Mouse (Mus musculus): Measurements from ENCODE around the gene Ephb6.

Ephb6 gene

DNA sequence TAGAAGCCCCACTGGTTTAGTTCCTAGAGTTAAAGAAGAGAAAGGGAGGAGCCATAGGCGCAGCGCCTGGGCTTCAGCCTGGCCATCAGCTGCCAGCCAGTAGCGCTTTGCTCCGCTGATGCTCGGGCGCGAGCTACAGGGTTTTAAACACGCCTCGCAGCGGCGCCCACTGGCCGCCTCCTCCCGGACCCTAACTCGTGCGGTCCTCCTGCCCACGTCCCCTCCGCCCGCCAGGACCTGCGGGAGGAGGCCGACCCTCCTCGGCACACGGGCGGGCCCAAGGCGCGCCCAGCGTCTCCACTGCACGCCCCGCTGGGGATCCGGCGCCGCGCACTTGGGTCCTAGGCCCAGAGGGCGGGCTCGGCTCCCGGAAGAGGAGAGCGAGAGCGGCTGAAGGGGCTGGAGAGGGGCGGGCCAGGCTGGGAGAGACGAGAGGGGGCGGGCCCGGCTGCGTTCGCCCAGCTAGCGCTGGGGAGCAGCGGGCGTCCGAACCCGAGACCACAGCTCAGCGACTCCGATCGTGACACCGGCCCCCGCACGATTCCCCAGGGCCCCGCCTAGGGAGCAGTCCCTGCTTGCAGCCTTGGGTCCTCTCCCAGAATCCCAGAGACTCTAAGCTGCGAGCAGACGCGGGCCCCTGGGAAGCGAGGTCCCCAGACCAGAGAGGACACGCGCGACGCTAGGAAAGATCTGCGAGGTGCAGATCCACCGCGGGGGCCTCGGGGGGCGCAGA lies at the start of gene Ephb6:
Gene Ephb6 (plus strand): TSS at position 422 of the 733 bp plus-strand sequence.
- TF ChIP-seq GATA4 (IDR thresholded peaks at IDR 0.05; ENCODE audit: insufficient replicate concordance, low read length): no peak

DNA sequence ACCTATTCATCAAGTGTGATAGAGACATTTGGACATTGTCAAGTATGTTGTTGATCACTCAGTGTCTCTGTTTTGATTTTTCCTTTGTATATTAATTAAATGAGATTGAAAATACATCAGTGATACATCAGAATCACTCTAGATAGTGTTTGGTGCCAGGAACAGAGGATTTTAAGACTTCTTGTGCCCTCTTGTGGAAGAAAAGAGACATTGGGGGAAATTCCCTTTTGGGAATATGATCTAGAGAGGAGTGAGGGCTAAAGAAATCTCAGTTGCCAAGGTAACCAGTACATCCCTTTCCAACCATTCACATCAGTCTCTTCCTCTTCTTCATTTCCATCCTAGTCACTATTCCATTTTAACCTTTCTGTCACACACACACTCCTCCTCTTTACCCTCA lies 48.9 kb upstream of the Ephb6 start:
- no peak for TF ChIP-seq GATA4 (IDR thresholded peaks at IDR 0.05; ENCODE audit: insufficient replicate concordance, low read length)

DNA sequence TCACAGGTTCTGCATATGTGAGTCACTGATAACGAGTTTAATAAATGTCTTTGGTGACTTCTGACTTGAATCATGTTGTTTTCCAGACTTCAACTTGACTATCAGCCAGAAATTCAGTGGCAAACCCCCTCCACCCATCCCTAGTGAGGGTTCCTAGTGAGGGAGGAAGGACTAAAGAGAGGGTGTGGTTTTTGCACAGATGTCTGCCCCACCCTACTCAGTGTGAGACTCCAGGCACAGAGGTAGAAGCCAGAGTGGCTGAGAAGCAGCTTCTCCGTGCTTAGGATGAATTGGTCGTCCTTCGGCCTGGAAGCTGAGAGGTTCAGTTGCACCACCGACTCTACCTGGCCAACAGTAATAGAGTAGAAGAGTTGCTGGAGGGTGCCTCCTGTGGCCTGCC lies 47.8 kb upstream of the Ephb6 start:
- TF ChIP-seq GATA4 (IDR thresholded peaks at IDR 0.05; ENCODE audit: insufficient replicate concordance, low read length): no peak

DNA sequence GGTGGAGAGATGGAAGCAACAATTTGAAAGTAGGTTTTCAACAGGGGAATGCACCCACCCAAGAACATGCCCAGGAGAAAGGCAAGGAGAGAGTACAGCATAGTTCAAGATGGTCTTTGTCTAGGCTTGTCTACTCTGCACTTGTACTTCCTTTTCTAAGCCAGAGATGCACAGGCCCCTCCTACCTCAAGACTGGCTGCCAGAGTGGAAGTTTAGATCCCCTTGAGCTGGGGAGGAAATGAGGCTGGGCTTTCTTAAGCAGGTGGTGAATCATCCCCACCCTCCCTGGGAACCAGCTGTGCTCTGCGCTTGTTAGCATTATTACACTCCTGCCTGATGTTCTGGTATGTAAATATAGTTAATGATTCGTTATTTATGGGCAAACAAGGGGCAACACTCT lies 47.0 kb upstream of the Ephb6 start:
- no peak for TF ChIP-seq GATA4 (IDR thresholded peaks at IDR 0.05; ENCODE audit: insufficient replicate concordance, low read length)

DNA sequence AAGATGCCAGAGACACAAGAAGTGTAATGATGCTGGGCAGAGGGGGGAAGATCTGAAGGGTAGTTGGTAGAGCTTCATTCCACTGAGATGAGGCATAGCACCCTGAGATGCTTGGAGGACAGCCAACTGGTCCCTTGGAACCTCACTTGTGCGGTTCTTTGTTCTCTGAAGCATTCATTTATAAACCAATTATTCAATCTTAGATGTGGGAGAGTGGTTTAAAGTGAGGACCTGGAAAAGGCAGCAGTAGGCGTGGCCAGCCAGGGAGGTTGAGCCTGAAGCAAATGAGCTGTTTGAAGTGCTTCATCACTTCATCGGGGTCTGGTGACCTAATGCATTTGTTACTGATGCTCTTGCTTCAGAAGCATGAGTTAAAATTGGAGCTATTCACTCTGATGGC lies 46.0 kb upstream of the Ephb6 start:
- no peak for TF ChIP-seq GATA4 (IDR thresholded peaks at IDR 0.05; ENCODE audit: insufficient replicate concordance, low read length)

DNA sequence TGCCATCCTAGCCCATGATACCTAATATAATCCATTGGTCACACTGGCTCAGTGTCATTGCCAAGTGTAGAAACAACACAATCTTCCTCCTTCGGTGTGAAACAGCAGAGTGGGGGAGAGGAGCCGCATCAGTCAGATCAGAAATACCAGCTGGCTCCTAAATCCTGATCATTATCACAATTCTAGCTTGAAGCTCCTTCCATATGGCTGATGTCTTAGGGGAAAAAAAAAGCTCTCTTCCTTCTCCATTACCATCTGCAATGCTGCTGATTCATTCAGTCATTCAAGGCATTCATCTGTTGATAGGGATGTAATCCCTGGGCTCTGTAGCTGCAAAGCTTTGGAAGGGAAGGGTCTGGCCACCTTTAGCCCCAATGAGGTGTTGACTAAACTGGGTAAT lies 45.0 kb upstream of the Ephb6 start:
- TF ChIP-seq GATA4 (IDR thresholded peaks at IDR 0.05; ENCODE audit: insufficient replicate concordance, low read length): no peak

DNA sequence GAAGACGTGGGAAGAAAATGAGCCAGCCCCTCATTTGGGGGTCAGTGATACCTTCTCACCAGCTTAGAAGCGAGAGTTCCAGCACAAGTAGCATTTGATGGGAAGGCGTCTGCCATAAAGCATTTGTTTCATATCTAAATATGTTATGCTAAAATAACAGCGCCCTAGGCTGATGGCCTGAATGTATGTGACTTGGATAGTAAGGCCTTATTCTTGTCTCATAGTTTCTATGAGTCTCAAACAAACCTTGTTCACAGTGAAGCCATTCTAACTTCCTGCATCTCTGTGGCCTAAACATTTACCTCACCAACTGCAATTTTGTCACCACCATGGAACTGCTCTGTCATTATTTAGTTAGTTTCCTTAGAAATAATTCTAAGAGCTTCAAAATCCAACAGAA lies 42.7 kb upstream of the Ephb6 start:
- no peak for TF ChIP-seq GATA4 (IDR thresholded peaks at IDR 0.05; ENCODE audit: insufficient replicate concordance, low read length)

DNA sequence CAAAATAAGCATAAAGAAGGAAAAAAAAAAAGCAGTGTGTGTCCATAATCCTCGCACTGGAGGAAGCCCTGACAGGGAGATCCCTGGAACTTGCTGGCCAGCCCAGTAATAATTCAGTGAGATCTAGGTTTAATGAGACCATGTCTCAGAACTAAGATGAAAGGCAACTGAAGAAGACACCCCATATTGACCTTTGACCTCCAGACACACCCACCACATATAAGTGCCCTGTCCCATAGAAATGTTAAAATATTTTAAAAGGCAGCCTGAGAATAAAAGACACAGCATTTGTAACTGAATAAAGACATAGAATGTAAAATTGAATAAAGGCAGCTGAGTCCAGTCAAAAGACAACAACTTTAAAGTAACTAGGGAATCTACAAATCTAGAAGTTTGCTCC lies 40.0 kb upstream of the Ephb6 start:
- no peak for TF ChIP-seq GATA4 (IDR thresholded peaks at IDR 0.05; ENCODE audit: insufficient replicate concordance, low read length)

DNA sequence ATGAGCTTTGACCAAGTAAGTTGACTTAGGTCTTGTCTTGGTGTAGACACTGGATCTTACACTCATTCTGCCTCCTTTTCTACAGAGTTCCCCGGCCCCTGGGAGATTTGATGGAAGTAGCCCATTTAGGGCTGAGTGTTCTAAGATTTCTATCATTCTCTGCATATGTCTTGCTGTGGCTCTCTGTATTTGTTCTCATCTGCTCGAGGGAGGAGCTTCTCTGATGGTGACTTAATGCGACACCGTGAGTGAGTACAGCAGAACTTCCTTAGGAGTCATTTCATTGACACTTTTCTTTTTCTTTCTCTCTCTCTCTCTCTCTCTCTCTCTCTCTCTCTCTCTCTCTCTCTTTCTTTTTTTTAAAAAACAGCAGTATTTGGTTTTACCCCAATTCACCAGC lies 38.3 kb upstream of the Ephb6 start:
- TF ChIP-seq GATA4 (IDR thresholded peaks at IDR 0.05; ENCODE audit: insufficient replicate concordance, low read length): no peak

DNA sequence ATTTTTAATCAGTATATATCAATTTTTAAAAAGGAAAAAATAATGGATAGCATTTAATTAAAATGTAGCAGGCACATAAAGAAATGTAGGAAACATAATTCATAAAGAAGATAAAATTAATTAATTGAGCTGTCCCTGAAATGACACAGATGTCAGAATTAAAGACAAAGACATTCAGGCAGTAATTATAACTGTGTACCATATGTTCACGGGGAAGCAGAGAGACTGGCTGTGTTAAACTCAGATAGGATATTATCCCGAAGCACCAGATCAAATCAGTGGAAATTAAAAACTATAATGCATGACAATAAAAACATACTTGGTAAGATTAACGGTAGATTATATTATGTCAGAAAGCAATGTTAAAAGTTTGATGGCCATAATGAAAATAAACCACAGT lies 36.2 kb upstream of the Ephb6 start:
- TF ChIP-seq GATA4 (IDR thresholded peaks at IDR 0.05; ENCODE audit: insufficient replicate concordance, low read length): no peak

DNA sequence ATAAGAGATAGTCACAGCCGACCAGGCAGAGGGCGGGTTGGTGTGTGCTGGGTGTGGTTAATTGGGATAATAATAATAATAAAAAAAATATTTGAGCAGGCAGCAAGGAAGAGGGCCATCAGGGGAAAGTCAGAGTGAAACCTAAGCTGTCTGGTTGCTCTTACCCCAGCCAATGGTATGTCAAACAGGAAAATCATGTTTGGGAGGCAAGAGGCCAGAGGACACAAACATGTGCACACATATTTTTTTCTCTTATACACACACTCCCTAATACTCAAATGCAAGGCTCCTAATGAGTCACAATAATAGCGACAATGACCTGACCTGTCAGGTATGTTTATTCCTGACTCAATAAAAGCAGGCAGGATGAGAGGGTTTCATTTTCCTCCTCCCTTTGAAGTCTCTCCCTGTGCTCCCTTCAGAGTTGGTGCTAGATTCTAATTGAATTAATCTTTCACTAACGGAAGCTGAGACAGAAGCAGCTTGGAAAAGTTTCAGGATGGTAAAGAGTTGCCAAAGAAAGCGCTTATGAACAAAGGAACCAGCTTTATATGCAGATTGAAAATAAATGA lies 28.7 kb upstream of the Ephb6 start:
- no peak for TF ChIP-seq GATA4 (IDR thresholded peaks at IDR 0.05; ENCODE audit: insufficient replicate concordance, low read length)

DNA sequence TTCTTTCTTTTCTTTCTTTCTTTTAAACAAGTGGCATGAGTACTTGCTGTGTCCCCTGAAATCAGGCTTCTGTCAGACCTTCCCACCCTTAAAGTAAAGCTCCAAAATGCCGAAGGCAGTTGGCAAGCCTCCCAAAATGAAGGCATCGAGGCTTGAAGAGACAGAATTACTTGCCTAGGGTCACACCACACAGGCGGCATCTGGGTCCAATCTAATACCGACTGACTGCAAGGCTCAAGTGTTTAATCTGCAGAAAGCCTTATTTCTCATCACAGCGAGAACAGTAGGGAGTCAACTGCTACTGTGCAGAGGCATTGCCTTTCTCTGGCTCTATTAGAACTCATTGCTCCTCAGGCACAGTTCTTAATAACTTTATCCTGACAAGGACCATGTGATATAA lies 28.0 kb upstream of the Ephb6 start:
- TF ChIP-seq GATA4 (IDR thresholded peaks at IDR 0.05; ENCODE audit: insufficient replicate concordance, low read length): no peak

DNA sequence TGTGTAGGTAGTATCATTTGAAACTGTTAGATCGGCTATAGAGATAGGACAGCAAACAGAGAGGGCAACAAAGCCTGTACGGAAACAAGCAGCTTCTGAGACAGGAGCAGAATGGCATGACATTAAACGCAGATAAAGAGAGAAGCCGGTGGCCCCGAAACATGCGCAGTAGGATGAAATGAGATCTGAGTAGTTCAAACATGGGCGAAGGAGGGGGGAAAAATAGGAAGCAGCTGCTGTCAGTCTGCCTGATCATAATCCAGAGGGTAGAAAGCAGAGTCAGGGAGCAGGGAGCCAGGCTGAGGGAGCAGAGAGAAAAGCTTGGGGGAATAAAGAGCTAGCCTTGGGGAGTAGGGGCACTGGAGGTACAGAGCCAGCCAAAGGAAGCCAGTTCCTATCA lies 24.0 kb upstream of the Ephb6 start:
- TF ChIP-seq GATA4 (IDR thresholded peaks at IDR 0.05; ENCODE audit: insufficient replicate concordance, low read length): no peak

DNA sequence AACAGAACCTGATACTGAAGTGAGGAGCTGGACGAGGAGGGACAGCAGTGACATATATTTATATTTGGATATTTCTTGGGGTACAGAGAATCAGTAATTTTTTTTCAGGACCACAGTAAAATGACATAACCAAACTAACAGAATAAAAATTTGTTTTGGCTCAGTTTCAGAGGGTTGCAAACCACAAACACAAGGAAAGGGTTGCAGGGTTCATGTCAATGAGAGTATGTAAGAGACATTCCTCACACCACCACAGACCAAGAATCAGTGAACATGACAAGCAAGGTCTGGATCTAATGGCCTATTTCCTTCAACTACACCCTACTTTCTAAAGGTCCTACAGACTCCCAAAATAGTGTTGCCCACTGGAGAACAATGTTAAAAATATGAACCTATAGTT lies 23.1 kb upstream of the Ephb6 start:
- no peak for TF ChIP-seq GATA4 (IDR thresholded peaks at IDR 0.05; ENCODE audit: insufficient replicate concordance, low read length)

DNA sequence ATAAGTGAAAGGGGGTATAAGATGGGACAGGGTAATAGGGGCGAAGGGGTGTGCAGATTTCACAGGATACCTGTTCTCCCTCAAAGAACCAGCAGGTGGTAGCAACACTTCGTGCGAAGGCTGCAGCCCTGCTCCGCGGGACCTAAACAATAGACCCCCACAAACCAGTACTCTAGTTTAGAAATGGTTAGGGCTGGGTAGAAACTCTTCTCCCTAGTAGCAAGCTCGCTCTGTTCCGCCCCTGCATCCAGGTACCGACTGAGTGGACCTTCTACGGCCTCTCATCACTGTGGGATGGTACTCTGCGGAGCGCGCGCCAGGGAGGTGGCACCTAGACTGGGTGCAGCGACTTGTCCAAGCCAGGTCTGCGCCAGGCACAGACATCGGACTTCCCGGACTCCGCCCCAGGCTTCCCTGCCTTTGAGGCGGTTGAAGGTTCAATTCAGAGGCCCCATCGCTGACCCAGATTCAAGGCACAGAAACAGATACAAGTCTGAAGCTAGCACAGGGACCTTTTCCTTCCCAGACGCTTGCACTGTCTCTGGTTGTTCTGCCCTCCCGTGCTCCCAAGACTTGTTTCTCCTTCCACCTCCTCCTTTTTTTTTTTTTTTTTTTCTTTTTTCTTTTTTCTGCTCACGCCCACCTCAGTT lies 756 bp upstream of the Ephb6 start:
- no peak for TF ChIP-seq GATA4 (IDR thresholded peaks at IDR 0.05; ENCODE audit: insufficient replicate concordance, low read length)

DNA sequence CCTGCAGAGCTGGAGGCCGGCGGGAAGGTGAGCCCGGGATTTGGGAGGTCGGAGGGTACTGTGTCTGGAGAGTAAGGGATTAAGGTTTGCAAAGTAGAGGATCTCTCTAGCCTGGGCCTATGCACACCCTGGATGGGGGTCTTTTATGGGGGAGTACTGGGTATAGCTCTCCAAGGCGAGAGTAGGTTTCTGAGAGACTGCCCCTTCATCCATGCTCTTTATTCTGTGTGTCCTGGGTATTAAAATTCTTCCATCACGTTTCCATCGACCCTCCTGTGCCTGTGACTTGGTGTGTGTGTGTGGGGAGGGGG lies 467 bp downstream of the Ephb6 start:
- no peak for TF ChIP-seq GATA4 (IDR thresholded peaks at IDR 0.05; ENCODE audit: insufficient replicate concordance, low read length)

DNA sequence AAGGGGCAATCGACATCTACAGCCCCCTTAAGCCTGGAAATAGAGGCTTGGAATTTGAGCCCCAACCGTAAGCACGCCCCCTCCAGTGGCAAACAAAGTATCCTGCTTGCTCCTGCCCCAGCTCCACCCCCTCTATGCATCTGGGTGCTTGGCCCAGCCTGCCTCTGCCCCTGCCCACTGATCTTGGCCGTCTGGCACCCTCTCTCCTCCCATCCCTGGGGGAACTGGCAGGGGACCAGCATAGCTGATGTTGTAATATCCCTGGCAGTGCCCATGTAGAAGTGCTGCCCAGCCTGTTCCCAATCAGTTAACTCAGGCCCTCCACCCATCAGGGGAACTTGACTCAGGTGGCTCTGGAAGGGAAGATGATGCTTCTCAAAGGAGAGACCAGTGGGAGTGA lies 932 bp downstream of the Ephb6 start:
- TF ChIP-seq GATA4 (IDR thresholded peaks at IDR 0.05; ENCODE audit: insufficient replicate concordance, low read length): no peak

Measured in liver, adult (tissue).